Mouse (Mus musculus): ENCODE measurements around the gene Tspo2.
"Not testable (repeated sequence)": the region's sequence is repeated elsewhere in the genome, so short reads cannot be mapped to it uniquely, and the experiment has no call there.

Gene Tspo2

DNA sequence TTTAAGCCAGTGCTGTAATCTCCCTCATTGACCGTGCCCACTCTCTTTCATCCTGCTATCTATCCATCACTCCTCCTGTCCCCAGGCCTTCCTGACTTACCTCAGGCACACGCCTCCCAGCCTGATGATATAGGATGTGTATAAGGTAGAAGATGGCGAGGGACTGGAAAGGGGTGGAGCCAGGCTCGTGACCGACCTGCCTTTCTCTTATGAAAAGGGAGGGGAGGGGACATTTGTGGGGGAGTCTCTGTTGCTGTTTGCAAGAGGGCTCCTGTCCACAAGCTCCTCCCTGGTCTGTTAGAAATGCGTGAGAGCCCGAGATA is at the start of gene Tspo2:
Gene Tspo2 (minus strand): TSS at position 170 of the 323 bp plus-strand sequence.
- in situ Hi-C loops (cut with MseI, MboI), result no loop called here

DNA sequence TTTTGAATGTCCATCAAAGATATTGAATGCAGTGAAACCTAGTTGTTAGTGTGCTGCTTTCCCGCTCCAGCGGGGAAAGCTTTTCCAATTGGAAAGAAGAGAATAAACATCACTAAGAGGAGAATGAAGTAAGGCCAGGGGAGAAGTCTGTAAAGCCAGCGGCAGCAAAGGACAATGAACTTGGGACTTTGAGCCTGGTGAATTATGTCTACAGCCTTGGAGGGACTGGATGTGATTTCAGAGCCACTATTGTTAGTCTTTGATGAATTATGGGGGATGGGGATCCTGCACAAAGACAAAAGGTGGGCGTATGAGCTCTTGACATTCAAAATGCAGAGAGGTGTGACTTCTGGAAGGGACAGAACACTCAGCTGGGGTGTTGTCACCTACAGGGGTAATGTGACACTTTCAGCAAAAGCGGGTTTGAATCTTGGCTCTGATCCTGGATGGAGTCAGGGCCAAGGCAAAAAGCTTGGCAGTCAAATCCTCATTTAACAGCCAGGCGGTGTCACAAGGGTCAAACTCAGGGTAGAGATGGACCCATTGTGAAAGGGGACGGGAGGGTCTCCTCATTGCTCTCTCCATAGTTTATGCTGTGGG is 49.6 kb upstream of the Tspo2 start:
- in situ Hi-C loops (cut with MseI, MboI), result no loop called here

- in situ Hi-C loops (cut with MseI, MboI), result no loop called here
Observed at GRCm38 (mm10) chr17:48497986-48498385, 46.7 kb upstream of the Tspo2 start.

DNA sequence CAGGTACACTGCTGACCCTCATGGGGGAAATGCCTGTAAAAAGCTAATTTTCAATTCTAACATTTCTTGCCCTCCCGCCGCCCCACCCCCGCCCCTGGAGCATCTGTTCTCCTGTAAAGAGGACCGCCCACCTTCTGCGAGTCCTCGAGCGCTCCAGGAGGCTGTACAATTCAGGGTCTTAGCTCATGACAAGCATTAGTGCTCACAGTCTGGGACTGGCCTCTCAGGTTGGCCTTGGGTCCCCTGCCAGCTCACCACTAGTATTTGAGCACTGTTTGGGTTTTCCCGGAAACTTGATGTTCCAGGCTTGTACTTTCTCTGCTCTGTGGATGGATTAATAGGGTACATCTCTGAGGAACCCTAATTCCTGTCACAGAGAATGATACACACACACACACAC is 42.7 kb upstream of the Tspo2 start:
- in situ Hi-C loops (cut with MseI, MboI), result no loop called here

DNA sequence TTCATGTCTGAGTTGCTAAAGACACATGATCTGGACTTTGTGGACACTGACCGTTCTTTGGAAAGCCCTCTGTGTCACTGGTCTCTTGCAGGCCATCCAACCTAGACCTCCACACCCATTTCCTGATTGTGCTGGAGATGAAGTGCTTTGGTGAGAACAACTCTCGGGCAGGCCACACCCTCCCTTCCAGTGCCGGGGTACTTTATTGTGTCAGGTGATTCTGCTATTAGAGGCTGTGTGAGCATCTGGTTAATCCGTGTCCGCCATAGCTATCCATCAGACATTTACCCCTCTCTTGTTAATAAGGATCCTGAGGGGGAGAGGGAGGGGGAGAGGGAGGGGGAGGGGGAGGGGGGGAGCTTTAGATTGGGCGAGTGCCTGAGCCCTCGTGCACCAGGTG is 42.3 kb upstream of the Tspo2 start:
- in situ Hi-C loops (cut with MseI, MboI), result no loop called here

DNA sequence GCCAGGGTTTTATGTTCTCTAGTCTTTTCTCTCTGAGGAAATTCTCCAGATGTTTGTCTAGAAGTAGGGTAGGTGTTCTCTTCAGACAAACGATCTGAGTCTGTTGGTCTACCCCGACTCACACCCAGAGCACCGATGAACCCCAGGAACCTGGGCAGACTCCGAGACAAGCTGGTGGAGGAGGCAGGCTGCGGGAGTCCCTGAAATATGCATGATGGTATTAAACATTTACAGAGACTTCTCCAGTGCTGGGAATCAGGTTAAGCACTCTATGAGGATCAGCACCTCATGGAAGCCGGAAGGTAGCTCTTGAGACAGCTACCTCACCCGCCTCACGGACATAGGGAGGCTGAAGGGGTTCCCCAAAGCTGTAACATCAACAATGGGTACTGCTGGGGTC is 41.3 kb upstream of the Tspo2 start:
- in situ Hi-C loops (cut with MseI, MboI), result no loop called here

- in situ Hi-C loops (cut with MseI, MboI), result no loop called here
Observed at GRCm38 (mm10) chr17:48489466-48489865, 38.1 kb upstream of the Tspo2 start.

DNA sequence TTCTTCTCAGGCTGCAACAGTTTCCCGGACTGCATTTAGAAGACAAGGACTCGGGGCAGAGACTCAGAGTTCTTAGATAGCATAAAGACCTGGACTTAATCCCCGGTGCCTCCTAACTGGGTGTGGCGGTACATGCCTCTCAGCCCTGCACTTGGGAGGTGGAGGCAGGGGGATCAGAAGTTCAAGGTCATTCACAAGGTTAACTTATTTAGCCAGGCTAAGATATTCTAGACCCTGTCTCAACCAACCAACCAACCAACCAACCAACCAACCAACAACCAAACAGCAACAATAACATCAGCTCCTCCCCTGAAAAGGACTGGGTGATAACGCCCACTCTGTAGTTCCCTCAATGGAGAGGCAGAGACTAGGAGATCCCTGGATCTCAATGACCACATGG is 32.9 kb upstream of the Tspo2 start:
- in situ Hi-C loops (cut with MseI, MboI), result no loop called here

DNA sequence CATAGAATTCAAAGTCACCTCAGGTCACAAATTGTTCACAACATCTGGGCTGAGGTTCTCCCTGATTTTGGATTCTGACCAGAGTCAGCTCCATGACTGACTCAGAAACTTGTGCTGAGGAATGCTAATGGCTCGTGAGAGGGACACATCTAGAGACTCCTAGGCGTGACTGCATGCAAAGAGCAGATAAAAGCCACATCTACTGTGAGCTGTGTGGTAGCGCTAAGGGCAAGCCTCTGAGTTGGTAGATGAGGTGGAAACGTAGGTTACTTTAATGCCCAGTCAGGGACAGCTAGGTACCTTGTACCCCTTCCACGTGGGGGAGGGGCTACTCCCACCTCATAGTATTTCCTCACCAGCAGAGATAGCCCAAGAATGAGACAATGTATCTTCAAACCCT is 32.4 kb upstream of the Tspo2 start:
- in situ Hi-C loops (cut with MseI, MboI), result no loop called here

GRCm38 (mm10) chr17:48479952-48480351 is 28.6 kb upstream of the Tspo2 start:
- in situ Hi-C loops (cut with MseI, MboI), result no loop called here

DNA sequence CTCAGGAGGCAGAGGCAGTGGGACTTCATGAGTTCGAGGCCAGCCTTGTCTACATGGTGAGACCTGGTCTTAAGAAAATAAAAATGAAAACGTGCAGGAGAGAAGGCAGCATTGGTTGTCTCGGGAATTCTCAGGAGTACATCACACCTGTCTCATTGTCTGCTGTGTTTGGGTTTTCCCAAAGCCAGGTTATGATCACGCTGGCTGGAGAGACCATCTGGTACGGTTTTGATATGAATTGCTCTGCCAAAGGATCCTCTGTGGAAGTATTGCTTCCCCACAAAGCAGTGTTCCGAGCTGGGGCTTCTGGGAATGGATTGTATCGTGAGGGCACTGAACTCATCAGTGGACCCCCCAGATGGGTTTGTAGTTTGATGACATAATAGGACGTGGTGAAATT is 24.1 kb upstream of the Tspo2 start:
- in situ Hi-C loops (cut with MseI, MboI), result no loop called here

- in situ Hi-C loops (cut with MseI, MboI), result not testable (repeated sequence)
Observed at GRCm38 (mm10) chr17:48474282-48474681, 23.0 kb upstream of the Tspo2 start.

DNA sequence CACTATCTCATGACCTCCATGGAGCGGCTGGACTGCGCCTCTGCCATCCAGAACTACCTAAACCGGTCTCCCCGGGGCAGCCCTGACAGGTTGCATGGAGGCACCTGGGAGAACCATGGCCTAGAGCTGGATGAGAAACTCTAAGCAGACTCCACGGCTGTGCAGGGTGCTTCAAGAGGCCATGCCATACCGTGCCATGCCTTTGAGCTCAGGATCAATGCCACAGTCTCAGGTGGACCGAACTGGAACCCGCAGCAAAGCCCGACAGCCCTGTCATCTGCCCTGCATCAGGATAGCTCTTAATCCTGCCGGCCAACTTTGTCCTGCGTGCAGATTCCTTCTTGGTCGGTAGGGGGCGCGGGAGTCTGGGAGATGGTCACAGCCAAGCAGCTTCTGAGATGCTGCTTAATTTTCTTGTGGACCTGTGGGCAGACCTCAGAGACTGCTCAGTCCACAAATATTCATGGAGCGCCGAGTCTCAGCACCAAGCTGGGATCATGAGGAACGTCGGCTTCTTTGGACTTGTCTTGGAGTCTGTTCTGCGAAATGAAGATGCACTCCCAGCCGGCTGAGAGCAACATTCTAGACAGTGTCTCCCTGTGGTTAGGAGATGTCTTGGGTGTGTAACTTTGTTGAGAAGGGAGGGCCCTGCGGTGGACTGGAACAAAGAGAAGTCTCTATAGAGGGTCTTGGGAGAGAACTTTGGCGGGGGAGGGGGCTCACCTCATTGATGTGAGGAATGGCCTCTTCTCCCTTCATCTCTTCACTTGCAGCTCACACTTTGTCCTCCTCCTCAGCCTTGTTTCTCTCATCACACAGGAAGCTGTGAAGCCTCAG is 16.3 kb upstream of the Tspo2 start:
- in situ Hi-C loops (cut with MseI, MboI), result no loop called here

DNA sequence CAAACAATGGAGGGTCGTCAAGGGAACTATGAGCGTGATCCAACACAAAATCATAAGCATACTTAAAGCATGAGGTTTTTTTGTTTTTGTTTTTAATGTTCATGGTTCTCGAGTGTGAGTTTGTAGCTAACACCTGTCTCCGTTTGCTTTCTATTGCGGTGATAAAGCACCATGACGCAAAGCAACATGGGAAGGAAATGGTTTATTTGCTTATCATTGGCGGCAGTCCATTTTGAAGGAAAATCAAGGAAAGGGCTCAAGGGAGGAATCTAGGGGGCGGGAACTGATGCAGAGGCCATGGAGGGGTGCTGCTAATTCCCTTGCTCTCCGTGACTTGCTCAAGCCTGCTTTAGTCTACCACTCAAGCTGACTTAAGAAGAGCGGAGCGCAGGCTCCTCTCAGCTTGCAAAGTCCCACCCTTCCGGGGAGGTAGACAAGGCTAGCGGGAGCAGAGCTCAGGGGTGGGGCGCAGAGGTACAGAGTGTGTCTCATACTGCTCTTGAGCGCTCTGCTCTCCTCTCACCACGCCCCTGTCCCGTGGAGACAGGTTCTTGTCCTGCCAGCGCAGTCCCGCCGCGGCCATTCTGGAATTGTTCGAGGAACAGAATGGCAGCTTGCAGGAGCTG is 15.6 kb upstream of the Tspo2 start:
- in situ Hi-C loops (cut with MseI, MboI), result no loop called here

DNA sequence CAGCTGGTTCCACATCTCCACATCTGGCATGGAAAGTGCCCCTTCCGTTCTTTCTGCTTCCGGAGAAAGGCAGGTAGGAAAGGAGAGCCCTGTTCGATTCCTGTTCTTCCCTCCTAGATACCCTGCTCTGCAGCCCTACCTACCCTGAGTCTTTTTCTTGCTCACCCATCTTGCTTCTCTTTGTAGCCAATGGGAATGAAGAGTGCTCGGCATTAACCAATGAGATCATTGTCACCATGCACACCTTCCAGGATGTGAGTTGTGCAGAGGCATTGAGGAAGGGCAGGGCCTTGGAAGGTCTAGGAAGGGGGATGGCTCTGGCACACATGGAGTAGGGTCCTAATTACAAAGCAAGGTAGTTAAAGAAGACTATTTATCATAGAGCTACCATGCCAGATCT is 12.1 kb upstream of the Tspo2 start:
- in situ Hi-C loops (cut with MseI, MboI), result no loop called here

GRCm38 (mm10) chr17:48462096-48462495 is 10.8 kb upstream of the Tspo2 start:
- in situ Hi-C loops (cut with MseI, MboI), result no loop called here

GRCm38 (mm10) chr17:48457971-48458653 is 6.8 kb upstream of the Tspo2 start:
- in situ Hi-C loops (cut with MseI, MboI), result no loop called here

DNA sequence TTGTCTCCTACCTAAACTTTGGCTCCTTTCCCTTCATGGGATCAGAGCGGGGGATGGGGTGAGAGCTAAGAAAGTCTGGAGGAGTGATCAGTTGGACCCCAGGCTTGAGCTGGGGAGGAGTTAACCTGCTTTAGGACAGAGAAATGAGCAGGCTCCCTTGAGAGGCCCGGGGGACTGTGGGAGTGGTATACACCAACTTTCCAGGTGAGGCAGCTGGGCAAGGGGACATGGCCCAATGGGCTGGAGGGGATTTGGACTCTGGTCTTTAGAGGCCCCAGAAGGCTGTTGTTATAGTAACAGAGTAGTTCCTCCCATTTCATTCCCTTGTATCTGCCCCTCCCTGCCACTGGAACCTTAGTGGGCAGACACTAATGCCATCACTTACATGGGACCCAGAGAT is 4.6 kb upstream of the Tspo2 start:
- in situ Hi-C loops (cut with MseI, MboI), result no loop called here

- in situ Hi-C loops (cut with MseI, MboI), result no loop called here
Observed at GRCm38 (mm10) chr17:48454688-48455087, 3.4 kb upstream of the Tspo2 start, which contains the start of gene Unc5cl. Gene Unc5cl, plus strand, starts transcription at chr17:48454901.

- in situ Hi-C loops (cut with MseI, MboI), result no loop called here
Observed at GRCm38 (mm10) chr17:48454190-48454589, 2.9 kb upstream of the Tspo2 start.

DNA sequence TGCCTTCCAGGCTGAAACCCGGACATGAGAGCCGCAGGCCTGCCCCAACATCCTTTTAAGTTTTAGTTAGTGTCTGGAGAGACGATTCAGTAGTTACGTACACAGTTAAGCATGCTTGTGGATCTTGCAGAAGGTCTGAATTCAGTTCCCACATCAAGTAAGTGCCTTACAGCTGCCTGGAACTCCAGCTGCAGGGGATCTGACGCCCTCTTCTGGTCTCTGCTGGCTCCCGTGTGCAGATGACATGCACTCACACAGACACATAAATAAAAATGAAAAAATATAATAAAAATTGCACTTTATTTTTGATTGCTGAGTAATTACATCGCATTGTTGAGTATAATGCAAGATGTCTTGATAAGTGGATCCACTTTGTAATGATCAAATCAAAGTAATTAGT is 2.2 kb upstream of the Tspo2 start:
- in situ Hi-C loops (cut with MseI, MboI), result no loop called here

DNA sequence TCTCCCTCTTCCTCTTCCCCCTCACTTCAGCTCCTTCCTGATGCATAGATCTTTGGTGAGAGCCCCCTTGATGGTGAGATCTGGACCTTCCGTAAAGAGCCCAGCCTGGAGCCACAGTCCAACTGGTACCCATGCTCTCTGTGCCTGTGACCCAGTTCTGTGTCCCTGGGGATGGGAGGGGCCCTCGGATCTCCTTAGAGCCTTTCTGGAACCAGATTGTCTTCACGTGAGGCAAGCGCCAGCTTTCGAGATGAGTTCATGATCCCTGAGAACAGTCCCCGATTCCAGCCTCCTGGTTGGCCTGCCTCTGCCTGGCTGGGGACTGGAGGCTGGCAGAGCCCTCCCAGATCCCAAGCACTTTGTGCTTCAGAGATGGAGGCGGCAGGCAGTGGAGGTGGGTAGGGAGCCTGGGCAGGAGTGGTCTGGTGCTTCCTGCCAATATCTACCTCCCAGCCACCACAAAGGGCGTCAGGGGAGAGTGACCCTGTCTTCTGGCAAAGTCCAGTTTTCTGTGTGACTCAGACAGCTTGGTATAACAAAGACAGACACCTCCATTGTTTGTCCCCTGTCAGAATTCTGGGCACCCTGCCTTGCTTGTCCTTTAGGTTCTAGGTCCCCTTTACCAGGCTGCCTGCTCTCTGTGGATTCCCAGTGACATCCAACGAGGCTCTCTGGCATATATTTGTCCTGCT is 577 bp upstream of the Tspo2 start:
- in situ Hi-C loops (cut with MseI, MboI), result no loop called here
